Mouse (Mus musculus) lung, adult 18-20 months (tissue): Measurements from ENCODE around the gene Tha1.
A peak's percentile ranks its signal among the peaks of the same experiment; 100 is the strongest.

Experiments used
- DNase-seq, 2 experiments: peaks; one replicate each; pipeline ENCODE4 v3.0.0; 2022; ENCODE audit warnings: mixed read lengths in 2 of 2

Tha1 gene

GRCm38 (mm10) chr11:117880336-117880976, 7.2 kb upstream of the Tha1 start:
- no peak for DNase-seq

- DNase-seq = no peak
Observed at GRCm38 (mm10) chr11:117879676-117880075, 6.4 kb upstream of the Tha1 start.

- DNase-seq = no peak
Observed at GRCm38 (mm10) chr11:117878892-117879291, 5.6 kb upstream of the Tha1 start.

GRCm38 (mm10) chr11:117877917-117878745, 4.8 kb upstream of the Tha1 start:
- DNase-seq = peak; percentile 47 to 50

- DNase-seq = no peak
Observed at GRCm38 (mm10) chr11:117875681-117876080, 2.4 kb upstream of the Tha1 start.

- DNase-seq = no peak
Observed at GRCm38 (mm10) chr11:117874419-117874818, 1.1 kb upstream of the Tha1 start.

- DNase-seq = peak in 1 of 2 experiments; percentile 43
Observed at GRCm38 (mm10) chr11:117871911-117872584, 1.2 kb downstream of the Tha1 start.

- DNase-seq = no peak
Observed at GRCm38 (mm10) chr11:117871376-117871775, 1.9 kb downstream of the Tha1 start.

- DNase-seq = peak; percentile 72
Observed at GRCm38 (mm10) chr11:117870688-117871365, 2.5 kb downstream of the Tha1 start.

- DNase-seq = no peak
Observed at GRCm38 (mm10) chr11:117865988-117866387, 7.3 kb downstream of the Tha1 start.

- no peak for DNase-seq
Observed at GRCm38 (mm10) chr11:117864805-117865204, 8.5 kb downstream of the Tha1 start.

GRCm38 (mm10) chr11:117863174-117863856, 10.0 kb downstream of the Tha1 start:
- no peak for DNase-seq

GRCm38 (mm10) chr11:117860601-117861000, 12.7 kb downstream of the Tha1 start, which contains the start of gene Tmem235:
Gene Tmem235, plus strand, starts transcription at chr11:117860752.
- DNase-seq = no peak

- DNase-seq = no peak
Observed at GRCm38 (mm10) chr11:117858392-117858791, 14.9 kb downstream of the Tha1 start.

GRCm38 (mm10) chr11:117857462-117857861, 15.8 kb downstream of the Tha1 start:
- DNase-seq = no peak

- no peak for DNase-seq
Observed at GRCm38 (mm10) chr11:117855975-117856374, 17.3 kb downstream of the Tha1 start.

GRCm38 (mm10) chr11:117855360-117855759, 17.9 kb downstream of the Tha1 start:
- DNase-seq = no peak

- DNase-seq = no peak
Observed at GRCm38 (mm10) chr11:117854241-117854640, 19.0 kb downstream of the Tha1 start.

GRCm38 (mm10) chr11:117852875-117853274, 20.4 kb downstream of the Tha1 start:
- no peak for DNase-seq

GRCm38 (mm10) chr11:117848985-117849671, 24.2 kb downstream of the Tha1 start, which contains the start of gene Birc5:
Gene Birc5, plus strand, starts transcription at chr11:117849251.
- DNase-seq = peak; percentile 95 to 96

- DNase-seq = peak; percentile 44 to 45
Observed at GRCm38 (mm10) chr11:117848271-117848984, 24.9 kb downstream of the Tha1 start.
